Mouse (Mus musculus) mouse trophoblast stem cell (cell line): ENCODE measurements at regions not wholly inside any gene's neighbourhood (a gene's known extent, or its start where the extent isn't known, plus 50 kb on each side); places are given as distances from the start of the nearest gene placed in this dataset.

Experiments
- in situ Hi-C, 2 experiments: fragments of 300-500 bp; cut with MseI, MboI; formaldehyde crosslinking; loops; 2 replicates in 1 of 2; 3 replicates in 1 of 2; pipeline ENCODE4 v1.15.1; 2025

DNA sequence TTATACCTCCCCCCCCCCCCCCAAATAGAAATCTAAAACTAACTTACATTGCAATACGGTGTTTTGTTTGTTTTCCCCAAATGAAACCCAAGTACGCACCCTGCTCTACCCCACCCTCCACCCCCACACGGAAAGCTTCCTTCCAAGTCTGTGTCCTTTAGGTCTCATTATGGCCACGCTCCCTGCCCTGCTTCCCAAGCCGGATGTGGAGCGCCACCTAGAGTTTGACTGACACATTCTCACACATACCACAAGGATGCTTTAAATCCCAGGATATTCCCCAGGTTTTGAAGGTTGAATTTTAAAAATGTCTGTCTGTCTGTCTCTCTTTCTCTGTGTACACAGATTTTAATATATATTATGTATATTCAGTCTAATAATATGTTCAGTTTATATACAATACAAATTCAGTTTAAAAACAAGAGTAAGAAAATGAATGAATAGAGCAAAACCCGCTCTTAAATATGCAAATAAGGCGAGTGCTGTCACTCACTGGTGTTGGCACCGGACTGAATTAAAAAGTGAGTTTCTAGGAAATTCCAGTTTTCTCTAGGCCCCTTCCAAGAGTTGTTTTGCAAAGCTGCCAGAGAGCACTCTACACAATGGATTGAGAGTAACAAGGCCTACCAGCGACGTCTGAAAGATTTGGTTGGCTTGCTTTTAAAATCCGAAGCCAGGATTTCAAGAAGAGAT is 190.9 kb upstream of the Hmga2 start:
- in situ Hi-C loops: loop anchor here in 1 of 2 experiments (10.0 kb wide), 1 partner anchor 82 kb away; no protein-coding TSS in a partner anchor

DNA sequence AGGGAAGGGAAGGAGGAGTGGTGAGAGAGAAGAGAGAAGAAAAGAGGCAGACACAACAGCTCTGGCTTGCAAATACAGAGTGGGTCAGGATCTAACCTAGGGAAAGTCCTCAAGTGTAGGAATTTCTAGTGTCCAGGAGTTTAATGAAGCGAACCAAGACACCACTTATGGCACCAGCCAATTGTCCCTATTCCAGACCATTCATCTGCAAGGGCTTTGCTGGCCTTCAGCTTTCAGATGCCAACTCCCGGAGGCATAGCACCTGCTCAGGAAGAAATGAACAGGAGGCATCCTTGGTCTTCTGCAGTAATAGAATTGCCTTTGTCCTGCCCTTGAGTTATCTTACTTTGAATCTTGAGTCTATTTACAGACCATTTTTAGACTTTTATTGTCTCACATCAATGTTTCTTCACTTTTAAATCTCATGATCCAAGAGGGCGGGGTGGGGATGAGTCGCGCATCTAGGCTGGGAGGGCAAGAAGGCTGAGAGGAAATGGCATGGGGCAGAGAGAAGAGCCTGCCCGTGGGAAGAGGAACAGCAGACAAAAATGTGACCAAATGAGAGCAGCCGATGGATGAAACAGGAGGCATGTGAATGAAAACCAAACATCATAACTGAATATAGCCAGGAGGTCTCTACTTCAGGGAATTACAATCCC is 190.1 kb upstream of the Hmga2 start:
- in situ Hi-C loops: loop anchor here in 1 of 2 experiments (10.0 kb wide), 1 partner anchor 82 kb away; no protein-coding TSS in a partner anchor

DNA sequence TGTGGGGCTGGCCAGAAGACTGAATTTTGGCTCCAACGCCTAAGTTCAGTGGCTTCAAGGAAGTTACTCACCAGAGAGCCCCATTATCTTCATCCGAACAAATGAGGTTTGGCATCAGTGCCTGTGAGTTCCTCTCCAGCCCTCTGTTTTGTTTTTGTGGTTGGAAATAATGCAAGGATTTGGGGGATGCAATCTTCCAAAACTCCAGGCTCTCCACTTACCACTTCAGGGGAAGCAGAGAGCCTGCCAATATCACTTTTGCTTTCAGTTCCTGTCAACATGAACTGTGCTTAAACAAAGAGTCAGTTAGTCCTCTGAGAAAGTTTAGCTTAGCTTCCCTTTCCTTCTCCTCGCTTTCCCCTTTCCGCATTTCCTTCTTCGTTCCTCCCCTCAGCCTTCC is 189.4 kb upstream of the Hmga2 start:
- in situ Hi-C loops: loop anchor here in 1 of 2 experiments (10.0 kb wide), 1 partner anchor 81 kb away; no protein-coding TSS in a partner anchor

DNA sequence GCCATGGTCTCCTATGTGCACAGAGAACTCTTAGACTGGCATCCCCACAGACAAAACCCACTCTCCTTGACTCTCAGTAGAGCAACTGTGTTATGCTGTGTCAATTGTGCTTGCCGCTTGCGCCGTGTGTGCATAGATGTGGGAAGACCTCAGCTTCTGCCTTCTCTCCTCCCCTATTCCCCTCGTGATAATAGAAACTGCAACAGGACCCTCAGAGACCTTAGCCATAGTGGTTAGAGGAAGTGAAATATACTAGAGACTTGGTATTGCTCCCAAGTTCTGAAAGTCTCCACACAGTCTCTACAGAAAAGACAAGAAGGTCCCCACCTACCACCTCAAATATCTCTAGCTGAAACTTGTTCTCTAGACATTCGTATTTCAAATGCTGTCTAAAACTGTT is 188.2 kb upstream of the Hmga2 start:
- in situ Hi-C loops: loop anchor here in 1 of 2 experiments (10.0 kb wide), 1 partner anchor 80 kb away; no protein-coding TSS in a partner anchor

DNA sequence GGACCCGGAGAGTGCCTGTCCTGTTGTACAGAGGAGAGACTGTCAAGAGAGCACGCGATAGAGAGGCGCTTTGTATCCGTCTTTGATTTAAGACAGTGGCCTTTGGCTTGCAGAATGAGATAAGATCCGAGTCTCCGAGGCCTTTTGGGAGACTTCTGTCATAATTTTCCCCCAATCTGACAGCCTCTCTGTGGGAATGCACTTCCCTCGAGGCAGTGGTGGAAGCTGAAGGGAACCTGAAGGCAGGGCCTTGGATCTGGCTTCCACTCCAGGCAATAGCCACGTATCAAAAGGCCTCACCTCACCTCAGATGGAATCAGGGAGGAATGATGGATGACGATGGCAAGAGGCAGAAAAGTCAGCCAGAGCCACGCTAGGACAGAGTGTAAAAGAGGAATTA is 187.1 kb upstream of the Hmga2 start:
- in situ Hi-C loops: loop anchor here in 1 of 2 experiments (10.0 kb wide), 1 partner anchor 79 kb away; no protein-coding TSS in a partner anchor

DNA sequence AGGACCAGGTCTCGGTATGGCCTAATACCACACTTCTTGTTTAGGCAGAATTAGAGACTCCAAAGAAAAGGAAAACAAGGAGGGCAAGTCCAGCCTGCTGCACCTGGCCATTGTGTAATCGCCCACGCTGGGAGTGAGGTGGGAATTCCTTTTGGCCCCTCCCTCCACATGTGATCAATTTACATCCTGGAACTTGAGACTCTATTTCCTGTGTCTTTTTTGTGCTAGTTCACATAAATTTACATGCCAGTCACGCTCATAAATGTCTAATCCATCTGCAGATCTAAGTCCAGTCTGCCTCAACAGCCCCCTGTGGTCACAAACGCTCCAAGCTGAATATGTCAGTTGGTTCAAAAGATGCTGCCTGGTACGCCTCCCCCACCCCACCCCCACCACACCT is 184.2 kb upstream of the Hmga2 start:
- in situ Hi-C loops: loop anchor here in 1 of 2 experiments (10.0 kb wide), 1 partner anchor 76 kb away; no protein-coding TSS in a partner anchor

DNA sequence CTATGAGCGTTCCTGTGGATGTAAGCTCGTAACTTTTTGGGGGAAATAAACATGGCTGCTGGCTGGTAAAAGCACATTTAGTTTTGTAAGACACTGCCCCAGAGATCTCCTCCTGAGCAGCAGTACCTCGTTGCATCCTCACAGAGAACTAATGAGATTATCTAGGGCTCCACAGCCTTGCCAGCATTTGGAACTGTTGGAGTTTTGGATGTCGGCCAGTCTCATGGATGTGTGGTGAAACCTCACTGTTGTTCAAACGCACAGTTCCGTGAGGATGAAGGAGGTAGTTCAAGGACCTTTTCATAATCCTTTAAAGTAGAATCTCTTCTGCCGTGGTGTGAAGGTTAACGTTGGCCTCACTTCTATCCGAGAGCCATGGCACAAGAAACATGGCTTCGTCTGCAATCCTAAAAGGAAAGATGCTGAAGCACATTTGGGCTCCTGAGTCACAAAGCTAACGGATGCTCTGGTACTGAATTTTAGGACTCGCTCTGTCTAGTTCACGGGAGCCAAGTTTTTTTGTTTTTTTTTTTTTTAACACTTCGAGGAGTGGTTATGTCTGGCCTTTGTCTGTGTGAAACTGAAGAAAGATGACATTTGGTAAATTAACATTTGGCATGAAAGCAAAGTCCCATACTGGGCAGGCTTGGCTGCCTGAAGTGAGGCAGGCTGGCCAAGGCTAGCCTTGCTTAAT is 179.1 kb upstream of the Hmga2 start:
- in situ Hi-C loops: no loop called here

DNA sequence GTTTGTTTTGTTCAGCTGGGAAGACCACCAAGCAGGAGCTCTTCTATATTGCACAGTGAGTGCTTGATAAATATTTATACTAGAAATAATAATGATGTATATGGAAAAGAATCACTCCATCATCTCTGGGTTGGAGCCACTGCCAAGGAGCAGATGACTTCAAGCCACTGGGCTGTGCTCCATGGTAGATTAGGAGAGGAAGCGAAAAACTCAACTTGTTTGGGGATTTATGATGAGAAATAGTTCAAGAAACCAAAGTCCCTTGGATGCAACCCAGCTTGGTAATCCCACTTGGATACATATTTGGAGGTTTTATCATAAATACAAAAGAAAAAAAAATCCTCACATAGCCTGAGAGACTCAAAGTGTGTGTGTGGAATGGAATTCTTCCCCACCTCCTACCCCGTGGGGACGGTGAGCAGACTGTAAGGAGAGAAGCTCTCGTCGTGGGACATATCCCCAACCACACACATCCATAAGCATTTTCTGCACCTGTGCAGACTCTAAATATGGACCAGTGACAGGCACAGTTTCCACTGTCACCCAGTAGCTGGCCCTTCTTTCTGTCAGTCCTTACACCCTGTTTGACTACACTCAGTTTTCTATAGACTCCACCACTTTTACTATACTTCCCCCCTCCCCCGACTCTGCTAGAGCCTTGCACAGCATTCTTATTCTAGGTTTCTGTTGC is 176.4 kb upstream of the Hmga2 start:
- in situ Hi-C loops: no loop called here

DNA sequence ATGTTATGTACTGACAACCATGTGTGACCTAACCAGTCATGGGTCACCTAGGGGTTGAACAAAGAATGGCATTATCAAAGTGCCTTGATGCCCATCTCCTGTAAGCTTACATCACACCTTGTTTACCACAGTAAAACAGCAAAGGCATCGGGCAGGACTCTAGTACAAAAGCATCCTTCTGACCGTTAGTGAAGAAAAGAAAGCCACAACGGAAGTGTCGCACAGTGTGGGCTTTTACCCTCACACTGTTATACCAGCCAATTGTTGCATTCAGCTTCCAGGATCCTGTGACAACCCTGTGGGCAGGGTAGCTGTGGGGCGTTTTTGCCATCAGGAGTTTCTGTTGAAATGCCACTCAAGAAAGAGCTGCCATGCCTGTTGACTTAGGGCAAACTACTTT is 175.6 kb upstream of the Hmga2 start:
- in situ Hi-C loops: no loop called here

DNA sequence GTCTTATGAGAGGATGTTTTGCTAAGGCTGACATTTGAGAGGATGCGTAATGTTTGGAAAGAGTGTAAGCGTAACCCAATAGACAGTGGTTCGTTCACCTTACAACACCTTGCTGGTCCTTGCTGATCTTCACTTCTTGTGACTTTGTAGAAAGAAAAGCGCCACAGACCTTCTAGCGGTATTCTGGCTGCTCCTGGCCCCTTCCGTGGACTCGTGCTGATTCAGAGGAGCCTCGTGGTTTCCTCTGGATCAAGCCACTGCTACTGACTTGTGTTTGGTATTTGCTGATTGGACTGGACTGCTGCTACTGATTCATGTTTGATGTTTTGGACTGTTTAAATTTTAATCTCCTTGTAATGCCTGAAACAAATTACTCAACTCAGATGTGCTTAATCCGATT is 174.1 kb upstream of the Hmga2 start:
- in situ Hi-C loops: no loop called here

DNA sequence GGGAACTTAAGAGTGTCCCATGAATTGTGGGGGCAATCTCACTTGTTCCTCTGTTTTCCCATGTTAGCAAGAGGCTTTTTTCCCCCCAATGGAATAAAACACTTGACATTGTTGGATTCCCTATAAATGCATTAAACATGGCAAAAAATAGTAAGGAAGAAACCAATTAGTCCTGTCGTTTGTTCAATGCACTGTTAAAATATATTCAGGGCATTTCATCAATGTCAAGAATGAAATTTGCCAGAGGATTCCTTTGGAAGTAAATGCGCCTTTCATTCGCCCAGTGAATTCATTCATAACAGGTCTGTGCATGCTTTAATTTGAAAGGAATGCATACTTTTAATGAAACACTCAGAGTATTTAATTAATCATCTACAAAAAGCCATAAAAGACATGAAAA is 172.5 kb upstream of the Hmga2 start:
- in situ Hi-C loops: no loop called here

DNA sequence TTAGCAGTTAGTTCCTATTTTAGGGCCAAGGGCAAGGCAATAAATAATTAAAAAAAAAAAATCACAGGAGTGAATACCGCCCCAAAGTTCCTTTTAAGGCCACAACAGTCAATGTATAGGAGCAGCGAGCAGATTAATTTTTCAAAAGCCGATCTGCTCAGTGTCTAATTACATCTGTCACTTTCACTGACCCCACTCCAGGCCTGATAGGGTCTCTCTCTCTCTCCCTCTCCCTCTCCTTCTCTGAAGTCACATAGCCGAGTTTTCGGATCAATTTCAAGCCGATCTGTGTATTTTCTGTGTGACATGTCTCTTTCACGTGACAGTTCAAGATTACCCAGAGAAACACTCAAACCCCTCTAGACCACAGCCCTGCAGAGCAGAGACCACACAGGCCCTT is 171.8 kb upstream of the Hmga2 start:
- in situ Hi-C loops: no loop called here

DNA sequence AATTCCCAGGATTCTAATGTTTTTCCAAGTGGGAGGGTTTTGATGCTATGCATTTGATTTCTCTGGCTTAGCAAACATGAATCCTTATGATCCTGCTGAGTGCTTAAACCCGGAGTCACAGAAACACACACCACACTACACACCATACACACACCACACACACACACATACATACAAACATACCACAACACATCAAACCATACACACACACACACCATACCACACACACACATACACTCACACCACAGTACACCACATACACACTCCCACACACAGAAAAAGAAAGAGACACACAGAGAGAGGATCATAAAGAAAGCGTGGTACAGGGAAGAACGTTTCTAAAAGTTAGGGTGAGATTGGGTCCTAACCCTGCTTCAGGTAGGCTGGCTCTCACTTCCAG is 171.1 kb upstream of the Hmga2 start:
- in situ Hi-C loops: no loop called here

DNA sequence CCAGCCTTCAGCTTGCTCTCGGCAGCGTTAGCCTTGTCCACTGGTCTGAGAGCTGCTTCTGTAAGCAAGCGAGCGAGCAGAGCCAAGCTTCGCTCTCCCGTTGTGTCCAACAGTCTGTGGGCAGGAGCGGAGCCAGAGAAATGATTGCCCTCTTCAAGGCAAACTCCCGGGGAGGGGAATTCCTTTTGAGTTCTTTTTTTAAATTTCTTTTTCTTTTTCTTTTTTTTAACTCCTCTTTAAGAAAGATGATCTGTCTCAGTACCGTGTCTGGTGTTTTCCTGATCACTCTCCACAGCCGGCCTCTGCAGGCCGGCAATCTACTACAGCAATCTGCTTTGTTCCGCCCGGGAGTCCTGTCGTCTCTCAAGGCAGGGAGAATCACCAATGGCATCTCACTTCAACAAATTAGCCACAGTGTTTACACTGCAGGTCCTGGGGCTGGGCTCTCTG is 170.6 kb upstream of the Hmga2 start:
- in situ Hi-C loops: no loop called here

DNA sequence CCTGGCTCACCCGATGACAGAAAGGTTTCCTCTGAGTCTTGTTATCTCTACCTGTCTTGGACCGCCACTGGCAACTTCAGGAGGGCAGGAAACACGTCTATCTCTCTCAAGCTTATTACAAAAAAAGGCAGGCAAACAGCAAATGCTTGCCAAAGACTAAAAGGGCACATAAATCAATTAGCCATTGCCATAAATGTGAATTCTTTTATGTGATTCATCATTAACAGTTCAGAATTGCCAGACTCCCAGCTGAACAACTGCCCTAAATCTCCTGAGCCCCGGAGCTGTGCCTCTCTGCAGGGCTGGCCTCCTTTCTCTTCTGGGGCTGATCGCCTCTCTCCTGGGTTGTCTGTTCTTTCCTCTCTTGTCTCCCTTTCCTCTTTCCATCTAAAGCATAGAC is 164.6 kb upstream of the Hmga2 start:
- in situ Hi-C loops: no loop called here

DNA sequence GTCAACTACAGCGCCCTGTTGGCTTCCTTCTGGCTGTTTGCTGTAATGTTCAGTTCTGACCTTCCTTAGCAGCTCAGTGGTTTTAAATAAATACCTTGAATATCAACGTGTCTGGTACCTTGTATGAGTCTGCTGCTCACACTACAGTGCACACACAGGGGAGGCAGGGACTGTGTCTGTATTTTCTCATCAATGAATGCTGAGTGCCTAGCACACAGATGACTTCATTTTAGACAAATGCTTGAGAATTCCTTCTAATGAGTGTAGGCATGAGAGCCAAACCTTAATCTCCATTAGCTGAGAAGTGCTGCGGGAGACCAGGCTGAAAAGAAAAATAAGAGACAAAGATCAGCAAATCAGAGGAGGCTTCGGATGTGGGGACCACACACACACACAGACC is 162.0 kb upstream of the Hmga2 start:
- in situ Hi-C loops: no loop called here

DNA sequence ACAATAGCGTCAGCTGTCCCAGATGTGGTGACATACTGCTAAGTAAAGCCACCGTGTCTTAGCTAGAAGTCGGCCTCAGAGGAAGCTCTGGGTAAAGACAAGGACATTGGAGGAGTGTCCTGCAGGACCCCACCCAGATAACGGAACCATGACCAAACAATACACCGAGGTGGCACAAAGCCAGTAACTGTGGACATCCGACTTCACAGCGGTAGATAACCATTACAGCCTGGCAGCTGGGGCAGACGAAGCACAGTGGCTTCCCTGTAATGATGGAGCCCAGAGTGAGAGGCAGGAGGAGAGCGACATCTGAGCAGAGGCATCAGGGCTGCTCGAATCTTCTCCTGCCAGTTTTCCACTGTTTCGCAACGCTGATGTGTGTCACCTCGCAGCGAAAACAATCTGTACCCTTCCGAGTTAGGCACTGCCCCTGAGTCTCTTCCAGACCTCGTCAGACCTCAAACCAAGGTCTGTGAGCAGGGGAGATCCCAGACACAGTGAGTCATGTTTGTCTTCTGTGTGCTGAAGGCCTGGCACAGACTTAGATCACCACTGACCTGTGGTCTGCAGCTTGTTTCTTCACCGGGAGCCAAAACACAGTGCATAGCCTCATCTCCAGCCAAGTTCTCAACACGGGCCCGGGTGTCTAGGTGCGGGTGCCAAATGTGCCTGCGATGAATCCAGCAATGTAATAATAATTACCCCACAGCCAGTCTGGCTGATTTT is 159.7 kb upstream of the Hmga2 start:
- in situ Hi-C loops: no loop called here

DNA sequence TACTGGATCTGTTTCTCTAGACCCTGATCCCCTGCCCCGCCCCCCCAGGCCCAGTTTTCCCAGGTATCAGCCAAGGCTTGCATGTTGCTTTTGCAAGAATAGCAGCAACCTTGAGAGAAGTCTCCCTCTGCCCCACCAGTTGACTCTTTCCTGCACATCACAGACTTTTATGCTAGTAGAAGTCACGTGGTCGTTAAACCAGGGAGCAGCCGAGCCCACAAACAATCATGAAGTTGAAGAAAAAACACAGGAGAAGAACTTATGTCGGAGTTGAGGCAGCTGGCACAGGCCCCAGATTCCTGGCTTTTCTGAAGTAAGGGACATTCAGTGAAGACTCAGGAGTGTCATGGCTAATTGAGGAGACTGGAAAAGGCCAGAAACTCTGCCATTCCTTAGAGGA is 158.9 kb upstream of the Hmga2 start:
- in situ Hi-C loops: no loop called here

DNA sequence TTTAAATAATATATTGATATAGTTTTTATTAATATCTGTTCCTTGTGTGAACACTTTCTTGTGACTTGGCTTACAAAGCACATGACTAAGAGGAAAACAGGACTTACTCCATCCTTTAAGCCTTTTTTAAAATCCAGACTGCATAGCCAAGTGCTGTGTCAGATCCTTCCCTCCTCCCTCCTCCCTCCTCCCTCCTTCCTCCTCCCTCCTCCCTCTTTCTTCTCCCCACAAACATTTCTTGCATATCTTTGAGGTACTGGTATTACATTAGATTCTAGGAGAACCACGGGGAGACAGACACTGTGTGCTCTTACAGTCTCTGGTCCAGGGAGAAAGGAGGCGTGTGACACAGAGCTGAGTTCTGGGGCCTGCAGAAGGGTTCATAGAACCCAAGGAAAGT is 155.8 kb upstream of the Hmga2 start:
- in situ Hi-C loops: no loop called here

DNA sequence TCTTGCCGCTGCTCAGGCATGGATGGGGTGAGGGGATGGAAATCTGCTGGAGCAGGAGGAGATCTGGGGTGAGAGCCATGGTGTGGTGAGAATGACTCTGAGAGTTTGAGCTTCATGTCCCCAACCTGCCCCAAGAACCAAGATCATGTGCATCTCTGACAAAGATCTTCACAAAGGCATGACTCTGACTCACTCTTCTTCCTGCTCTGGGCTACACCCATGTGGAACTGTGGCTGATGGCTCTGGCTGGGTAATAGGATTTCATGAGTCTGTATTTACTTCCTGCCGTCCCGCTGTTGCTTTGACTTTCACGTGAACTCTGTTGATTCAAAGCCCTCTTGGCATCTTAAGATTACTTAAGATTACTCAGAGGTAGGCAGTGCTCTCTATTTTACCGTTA is 151.8 kb upstream of the Hmga2 start:
- in situ Hi-C loops: no loop called here

DNA sequence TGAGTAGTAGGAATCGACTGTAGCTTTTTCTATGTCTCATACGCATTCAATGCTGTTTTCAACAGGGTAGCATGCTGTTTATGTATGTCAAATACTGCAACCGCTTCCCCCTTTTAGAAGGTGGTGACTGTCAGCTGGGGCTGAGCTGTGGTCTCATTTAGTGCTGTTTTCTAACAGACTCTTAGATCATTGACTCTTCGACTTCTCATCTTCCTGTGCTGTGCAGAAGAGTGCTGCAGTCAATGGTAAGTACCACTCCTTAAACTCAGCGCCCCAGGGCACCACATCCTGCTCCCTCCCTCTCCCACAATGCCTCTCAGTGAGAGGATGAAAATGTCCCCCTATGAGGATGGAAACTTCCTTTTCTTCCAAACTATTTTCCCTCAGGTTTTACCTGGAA is 149.2 kb upstream of the Hmga2 start:
- in situ Hi-C loops: no loop called here
